In genomic region chr8:105609355-105609754, GRCm38 (mm10) we compare ENCODE assay signal across 17 mouse cellular contexts. TPM values are rescaled to one million over a fixed set of nuclear protein-coding genes. Genes with fewer than 3 reads are reported as not detected.
A peak's percentile ranks its signal among the peaks of the same experiment; 100 is the strongest.
DNase-seq lines count a peak whose midpoint lies in the region; ATAC-seq and TF ChIP-seq lines count a peak whose summit lies in the region.
"Had no signal": no experiment of that assay in that cellular context is flagged by ENCODE, and none has a peak within 500 bp of the region (broad histone marks: within the 10 kb centered on the region; RNA-seq: fewer than 3 reads in every experiment).

No protein-coding gene starts in this region.

- no peak overlapping the region for H3K4me3 ChIP-seq in left cerebral cortex, adult 2 months
- H3K4me3 ChIP-seq in liver, embryonic 16.5 days (ENCODE audit: low read depth, low read length), result no peak overlapping the region
- no peak overlapping the region for H3K4me3 ChIP-seq in forebrain, embryonic 12.5 days (replicated peaks)
- no peak overlapping the region for H3K4me3 ChIP-seq in hindbrain, embryonic 16.5 days (ENCODE audit: low read length)
- H3K4me3 ChIP-seq: forebrain, embryonic 10.5 days; limb, embryonic 13.5 days; neural tube, embryonic 13.5 days had no signal

- peak overlapping the region; percentile 18 for H3K4me2 ChIP-seq in liver, embryonic 16.5 days (ENCODE audit: low read depth, low read length)
- H3K4me2 ChIP-seq in forebrain, embryonic 12.5 days, result no peak overlapping the region
- H3K4me2 ChIP-seq in hindbrain, embryonic 16.5 days (ENCODE audit: low read length), result no peak overlapping the region
- H3K4me2 ChIP-seq: limb, embryonic 13.5 days; neural tube, embryonic 13.5 days had no signal

- TF ChIP-seq CTCF in left cerebral cortex, adult 2 months (IDR thresholded peaks at IDR 0.05), result no peak

- H3K27ac ChIP-seq in left cerebral cortex, adult 2 months, result peak overlapping the region; percentile 19; the same call in 1 of the 2 replicates
- peak overlapping the region; percentile 63 for H3K27ac ChIP-seq in liver, embryonic 16.5 days (ENCODE audit: low read length)
- H3K27ac ChIP-seq in forebrain, embryonic 12.5 days, result no peak overlapping the region
- no peak overlapping the region for H3K27ac ChIP-seq in hindbrain, embryonic 16.5 days (ENCODE audit: low read depth, low read length)
- H3K27ac ChIP-seq: forebrain, embryonic 10.5 days; limb, embryonic 13.5 days; neural tube, embryonic 13.5 days had no signal

- H3K9me3 ChIP-seq in liver, embryonic 16.5 days (replicated peaks; ENCODE audit: control insufficient read depth, low read length), result no peaks in the 10 kb centered on the region
- H3K9me3 ChIP-seq in forebrain, embryonic 12.5 days, result no peaks in the 10 kb centered on the region
- no peaks in the 10 kb centered on the region for H3K9me3 ChIP-seq in hindbrain, embryonic 16.5 days (ENCODE audit: control insufficient read depth, low read length)
- H3K9me3 ChIP-seq: forebrain, embryonic 10.5 days; limb, embryonic 13.5 days; neural tube, embryonic 13.5 days had no signal

- 15% methylated on average over 2 of the region's 2 CpGs for WGBS in liver, embryonic 16.5 days (ENCODE audit: insufficient replicate concordance)
- 85% methylated on average over 2 of the region's 2 CpGs for WGBS in forebrain, embryonic 12.5 days
- 87% methylated on average over 2 of the region's 2 CpGs for WGBS in hindbrain, embryonic 16.5 days

- H3K36me3 ChIP-seq in liver, embryonic 16.5 days (ENCODE audit: control insufficient read depth, insufficient read depth), result no peaks in the 10 kb centered on the region
- 0 out of 2 replicates have a peak, but pooled peaks cover 3% of the 10 kb centered on the region for H3K36me3 ChIP-seq in forebrain, embryonic 12.5 days (replicated peaks)
- H3K36me3 ChIP-seq in hindbrain, embryonic 16.5 days (ENCODE audit: control insufficient read depth, insufficient read depth, low read length), result no peaks in the 10 kb centered on the region
- H3K36me3 ChIP-seq: forebrain, embryonic 10.5 days; neural tube, embryonic 13.5 days had no signal

- H3K4me1 ChIP-seq in liver, embryonic 16.5 days (ENCODE audit: control insufficient read depth, low read depth, low read length), result peaks cover 80% of the 10 kb centered on the region
- H3K4me1 ChIP-seq in forebrain, embryonic 12.5 days, result peaks cover 46% of the 10 kb centered on the region
- peaks cover 24% of the 10 kb centered on the region for H3K4me1 ChIP-seq in hindbrain, embryonic 16.5 days (ENCODE audit: control insufficient read depth, insufficient read depth, low read depth, low read length)

- intact Hi-C loops in left cerebral cortex, adult 2 months (cut with DNase I), result no loop called here
- intact Hi-C loops in left cerebral cortex, postnatal 36 days (cut with DNase I), result no loop called here

- H3K27me3 ChIP-seq in liver, embryonic 16.5 days (ENCODE audit: control insufficient read depth, insufficient read depth, low read depth, low read length), result peaks cover 8% of the 10 kb centered on the region
- peaks cover 26% of the 10 kb centered on the region for H3K27me3 ChIP-seq in forebrain, embryonic 12.5 days
- peaks cover 2% of the 10 kb centered on the region; the same call in 1 of the 2 replicates for H3K27me3 ChIP-seq in hindbrain, embryonic 16.5 days (replicated peaks; ENCODE audit: control insufficient read depth, insufficient read depth, low read length)

- DNase-seq in left cerebral cortex, adult 2 months (ENCODE audit: extremely low spot score in 1 of 2, low spot score in 2 of 2), result no peak
- no peak for DNase-seq in left cerebral cortex, postnatal 36 days (ENCODE audit: low spot score in 2 of 2)
- DNase-seq in MEL-GATA-1-ER (ENCODE audit: extremely low read depth, low read depth), result peak; percentile 97
- no peak for DNase-seq in retina, embryonic 14.5 days (ENCODE audit: low spot score)
- DNase-seq: cerebellum, adult 18-20 months; heart, postnatal 4 days; lung, postnatal 4 days; thymus, postnatal 25 days had no signal

- H3K9ac ChIP-seq in liver, embryonic 16.5 days (ENCODE audit: low read depth, low read length), result no peak overlapping the region
- H3K9ac ChIP-seq in forebrain, embryonic 12.5 days, result no peak overlapping the region
- no peak overlapping the region for H3K9ac ChIP-seq in hindbrain, embryonic 16.5 days (ENCODE audit: low read depth, low read length)
- H3K9ac ChIP-seq: limb, embryonic 13.5 days; neural tube, embryonic 13.5 days had no signal

- peak; percentile 60 for ATAC-seq in common myeloid progenitor, adult 5-6 weeks (replicated peaks; ENCODE audit: low read depth, poor library complexity, severe bottlenecking)
- peak; percentile 36 for ATAC-seq in liver, embryonic 16.5 days (ENCODE audit: low read depth)
- ATAC-seq in forebrain, embryonic 12.5 days (ENCODE audit: low FRiP score), result no peak
- no peak for ATAC-seq in hindbrain, embryonic 16.5 days
- ATAC-seq: midbrain, embryonic 16.5 days had no signal

RNA-seq across cellular contexts. Expression of gene Ripor1, which starts 4.3 kb away (rescaled TPM):
- total RNA-seq in left cerebral cortex, adult 2 months (2021), result 10 to 100 TPM; 81.0 to 91.4 TPM
- total RNA-seq in left cerebral cortex, postnatal 36 days (2021), result 10 to 100 TPM; 70.3 to 89.3 TPM
- 21.9 and 39.1 TPM in 2 replicates for total RNA-seq in common myeloid progenitor, adult 5-6 weeks (2017)
- 7.3 and 8.3 TPM in 2 replicates for polyA plus RNA-seq in liver, embryonic 16.5 days (2015; fragmentation: Nextera tagmentation; extraction: Ambion mirVana)
- polyA plus RNA-seq in forebrain, embryonic 12.5 days (2016; fragmentation: Nextera tagmentation; extraction: Ambion mirVana), result 17.3 and 18.8 TPM in 2 replicates
- 37.2 and 41.7 TPM in 2 replicates for polyA plus RNA-seq in hindbrain, embryonic 16.5 days (2015; fragmentation: Nextera tagmentation; extraction: Ambion mirVana)

RNA-seq across cellular contexts. Expression of gene Ctcf, which starts 27.0 kb away (rescaled TPM):
- 10 to 100 TPM; 67.4 to 70.2 TPM for total RNA-seq in left cerebral cortex, adult 2 months (2021)
- 10 to 100 TPM; 61.2 to 77.2 TPM for total RNA-seq in left cerebral cortex, postnatal 36 days (2021)
- 113 and 139 TPM in 2 replicates for total RNA-seq in common myeloid progenitor, adult 5-6 weeks (2017)
- polyA plus RNA-seq in liver, embryonic 16.5 days (2015; fragmentation: Nextera tagmentation; extraction: Ambion mirVana), result 55.3 and 57.8 TPM in 2 replicates
- 163 and 165 TPM in 2 replicates for polyA plus RNA-seq in forebrain, embryonic 12.5 days (2016; fragmentation: Nextera tagmentation; extraction: Ambion mirVana)
- 92.7 and 93.4 TPM in 2 replicates for polyA plus RNA-seq in hindbrain, embryonic 16.5 days (2015; fragmentation: Nextera tagmentation; extraction: Ambion mirVana)

RNA-seq across cellular contexts. Expression of gene Agrp, which starts 27.8 kb away (rescaled TPM):
- not detected for total RNA-seq in left cerebral cortex, adult 2 months (2021)
- not detected for total RNA-seq in left cerebral cortex, postnatal 36 days (2021)
- total RNA-seq in common myeloid progenitor, adult 5-6 weeks (2017), result not detected in 2 replicates
- polyA plus RNA-seq in liver, embryonic 16.5 days (2015; fragmentation: Nextera tagmentation; extraction: Ambion mirVana), result 0.13 TPM in 1 of 2 replicates, not detected in the other
- 0.61 and 1.2 TPM in 2 replicates for polyA plus RNA-seq in forebrain, embryonic 12.5 days (2016; fragmentation: Nextera tagmentation; extraction: Ambion mirVana)
- polyA plus RNA-seq in hindbrain, embryonic 16.5 days (2015; fragmentation: Nextera tagmentation; extraction: Ambion mirVana), result 0.75 and 1.4 TPM in 2 replicates
- total RNA-seq: heart, postnatal 4 days; left cerebral cortex, adult 8-10 months had no signal

RNA-seq across cellular contexts. Expression of gene Atp6v0d1, which starts 43.5 kb away (rescaled TPM):
- total RNA-seq in left cerebral cortex, adult 2 months (2021), result 100 to 1,000 TPM; 288 to 319 TPM
- total RNA-seq in left cerebral cortex, postnatal 36 days (2021), result 100 to 1,000 TPM; 305 to 349 TPM
- total RNA-seq in common myeloid progenitor, adult 5-6 weeks (2017), result 27.5 and 33.4 TPM in 2 replicates
- polyA plus RNA-seq in liver, embryonic 16.5 days (2015; fragmentation: Nextera tagmentation; extraction: Ambion mirVana), result 51.0 and 54.0 TPM in 2 replicates
- polyA plus RNA-seq in forebrain, embryonic 12.5 days (2016; fragmentation: Nextera tagmentation; extraction: Ambion mirVana), result 94.3 and 95.4 TPM in 2 replicates
- polyA plus RNA-seq in hindbrain, embryonic 16.5 days (2015; fragmentation: Nextera tagmentation; extraction: Ambion mirVana), result 250 and 273 TPM in 2 replicates

Comparison
In these comparisons a context has a peak if more than half of its experiments do, and no peak if none do; other contexts are left out.
1. H3K27ac ChIP-seq: peak in left cerebral cortex, adult 2 months (single experiment) and liver, embryonic 16.5 days (single experiment); none in forebrain, embryonic 12.5 days (single experiment) and hindbrain, embryonic 16.5 days (single experiment).
2. ATAC-seq: peak in common myeloid progenitor, adult 5-6 weeks (single experiment) and liver, embryonic 16.5 days (single experiment); none in forebrain, embryonic 12.5 days (single experiment) and hindbrain, embryonic 16.5 days (single experiment).